Mouse (Mus musculus): ENCODE results near the gene Gm20388.

DNA sequence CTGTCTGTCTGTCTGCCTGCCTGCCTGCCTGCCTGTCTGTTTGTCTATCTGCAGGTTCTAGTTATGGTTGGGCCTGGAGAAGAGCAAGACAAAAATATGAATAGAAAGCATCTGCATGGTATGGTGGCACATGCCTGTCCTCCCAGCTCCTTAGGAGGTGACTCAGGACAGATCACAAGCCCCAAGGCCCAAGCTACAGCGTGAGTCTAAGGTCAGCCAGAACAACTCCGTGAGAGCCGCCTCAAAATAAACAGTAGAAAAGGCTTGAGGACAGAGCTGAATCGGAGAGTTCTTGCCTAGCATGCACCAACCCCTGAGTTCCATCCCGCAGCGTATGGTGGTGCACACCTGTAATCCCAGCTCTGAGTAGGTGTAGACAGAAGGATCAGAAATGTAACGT, 3955.1 kb downstream of the Gm20388 start:
- no peak for TF ChIP-seq CTCF (IDR thresholded peaks at IDR 0.05; ENCODE audit: control insufficient read depth, insufficient read depth, low read length)
- no peak for TF ChIP-seq POLR2A (IDR thresholded peaks at IDR 0.05; ENCODE audit: borderline replicate concordance, control insufficient read depth, low read depth, low read length)

Data from bone marrow, adult 2 months (tissue).